Mouse (Mus musculus) liver, embryonic 15.5 days (tissue): Measurements from ENCODE around the gene Rbm19. TPM values are rescaled to one million over a fixed set of nuclear protein-coding genes. Genes with fewer than 3 reads are reported as not detected.

Source experiments
- ATAC-seq: fragments of 200-750 bp; cut with Nextera tagmentation; 2 replicates; pipeline ENCODE4 v1.8.0; 2017; ENCODE audit warnings: moderate number of reproducible peaks, mild to moderate bottlenecking, moderate library complexity; ENCODE audit not compliant: insufficient read depth
- H3K27ac ChIP-seq: fragments of 300-500 bp; sonication (generic); replicated peaks from 2 replicates; pipeline ENCODE4 v1.5.1; 2015; ENCODE audit warnings: mild to moderate bottlenecking, inconsistent platforms
- H3K27me3 ChIP-seq: fragments of 300-500 bp; sonication (generic); 2 replicates; pipeline ENCODE4 v1.6.1; 2015; ENCODE audit warnings: mild to moderate bottlenecking, inconsistent platforms
- H3K36me3 ChIP-seq: fragments of 300-500 bp; sonication (generic); replicated peaks from 2 replicates; pipeline ENCODE4 v1.6.1; 2015; ENCODE audit warnings: moderate library complexity, mild to moderate bottlenecking, inconsistent platforms
- H3K4me1 ChIP-seq: fragments of 300-500 bp; sonication (generic); replicated peaks from 2 replicates; pipeline ENCODE4 v1.6.1; 2015; ENCODE audit warnings: inconsistent platforms
- H3K4me2 ChIP-seq: fragments of 300-500 bp; sonication (generic); 2 replicates; pipeline ENCODE4 v1.6.1; 2015; ENCODE audit warnings: moderate library complexity, mild to moderate bottlenecking, inconsistent platforms
- H3K4me3 ChIP-seq: fragments of 300-500 bp; sonication (generic); replicated peaks from 2 replicates; pipeline ENCODE4 v1.5.1; 2015; ENCODE audit warnings: mild to moderate bottlenecking, inconsistent platforms
- H3K9ac ChIP-seq: fragments of 300-500 bp; sonication (generic); 2 replicates; pipeline ENCODE4 v1.6.1; 2015; ENCODE audit warnings: moderate library complexity, mild to moderate bottlenecking, inconsistent platforms
- H3K9me3 ChIP-seq: fragments of 300-500 bp; sonication (generic); replicated peaks from 2 replicates; pipeline ENCODE4 v1.6.1; 2016; ENCODE audit warnings: inconsistent platforms
- WGBS: fragments of 180-500 bp; shearing (Covaris S2); methylation state at CpG from one replicate; pipeline ENCODE4 v1.1.7; 2015; ENCODE audit warnings: mixed read lengths; ENCODE audit not compliant: insufficient replicate concordance; 5-methylcytosine and 5-hydroxymethylcytosine counted together
- polyA plus RNA-seq: library from polyadenylated mRNA; unstranded; fragments of >200 nt; fragmentation: Nextera tagmentation; extraction: Ambion mirVana; gene quantifications from 2 replicates; pipeline ENCODE4 v1.2.1, GENCODE M21; 2015

Rbm19 gene
- polyA plus RNA-seq, 1 experiment from 2014 or later, result 9.2 TPM

DNA sequence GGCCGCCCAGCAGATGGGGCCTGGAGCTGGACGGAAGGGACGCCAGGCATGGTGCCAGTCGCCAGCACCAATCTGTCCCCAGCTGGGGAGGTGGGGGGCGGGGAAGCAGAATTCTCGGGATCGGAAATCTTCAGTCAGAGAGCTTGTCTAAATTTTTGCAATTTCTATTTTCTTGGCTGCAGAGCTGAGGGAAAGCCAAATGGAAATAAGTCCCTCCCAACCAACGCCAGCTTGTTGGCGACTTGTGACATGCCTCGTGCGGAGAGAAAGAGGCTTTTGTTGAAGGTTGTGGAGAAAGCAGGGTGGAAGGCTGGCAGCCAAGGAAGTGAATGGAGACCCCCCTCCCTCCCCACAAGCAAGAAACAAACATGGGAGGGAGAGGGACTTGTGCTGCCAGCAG is 119.3 kb downstream of the Rbm19 start:
- Histone ChIP-seq H3K36me3 (no peaks in the 10 kb centered on the region), H3K9ac (no peak overlapping the region), H3K4me3 (no peak overlapping the region), H3K27me3 (peaks cover 13% of the 10 kb centered on the region; the same call in 1 of the 2 replicates), H3K4me2 (no peak overlapping the region), H3K27ac (no peak overlapping the region), H3K9me3 (no peaks in the 10 kb centered on the region), H3K4me1 (no peaks in the 10 kb centered on the region)
- 66% methylated on average over 11 of the region's 11 CpGs for WGBS
- ATAC-seq, result no peak

DNA sequence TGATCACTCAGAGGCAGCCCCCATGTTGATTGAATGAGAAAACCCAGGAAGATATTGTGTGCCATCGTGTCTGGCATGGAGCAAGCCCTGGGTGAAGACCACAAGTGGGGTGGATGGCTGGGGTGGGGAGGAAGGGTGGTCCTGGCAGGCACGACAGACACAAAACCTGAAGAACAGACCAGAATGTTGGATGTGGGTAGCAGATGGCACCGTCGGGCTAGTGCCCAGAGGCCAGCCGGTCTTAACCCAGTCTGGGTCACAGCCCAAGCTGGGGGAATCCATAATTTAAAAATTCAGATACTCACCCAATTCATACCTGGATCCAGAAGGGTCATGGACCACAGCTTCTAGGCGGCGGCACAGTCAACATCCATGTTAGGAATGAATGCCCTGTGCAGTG is 123.8 kb downstream of the Rbm19 start:
- no peak for ATAC-seq
- no peak overlapping the region for H3K4me2 ChIP-seq
- no peaks in the 10 kb centered on the region for H3K36me3 ChIP-seq
- 71% methylated on average over 7 of the region's 7 CpGs for WGBS
- H3K9ac ChIP-seq, result no peak overlapping the region
- H3K27me3 ChIP-seq, result peaks cover 11% of the 10 kb centered on the region
- no peak overlapping the region for H3K4me3 ChIP-seq
- no peaks in the 10 kb centered on the region for H3K9me3 ChIP-seq
- H3K27ac ChIP-seq, result no peak overlapping the region
- no peaks in the 10 kb centered on the region for H3K4me1 ChIP-seq

- no peaks in the 10 kb centered on the region for H3K4me1 ChIP-seq
- no peak overlapping the region for H3K4me3 ChIP-seq
- no peak for ATAC-seq
- no peaks in the 10 kb centered on the region for H3K36me3 ChIP-seq
- no peak overlapping the region for H3K4me2 ChIP-seq
- H3K9ac ChIP-seq, result no peak overlapping the region
- H3K9me3 ChIP-seq, result no peaks in the 10 kb centered on the region
- WGBS, result 48% methylated on average over 5 of the region's 5 CpGs
- peaks cover 22% of the 10 kb centered on the region; the same call in 1 of the 2 replicates for H3K27me3 ChIP-seq
- no peak overlapping the region for H3K27ac ChIP-seq
These were observed 129.1 kb downstream of the Rbm19 start for GRCm38 (mm10) chr5:120245336-120245735.
